Mouse (Mus musculus) right cerebral cortex, postnatal 14 days (tissue): ENCODE measurements around the gene Cspg5.

Experiments used
- DNase-seq: peaks from one replicate; pipeline ENCODE4 v3.0.0; 2022

Gene Cspg5

DNA sequence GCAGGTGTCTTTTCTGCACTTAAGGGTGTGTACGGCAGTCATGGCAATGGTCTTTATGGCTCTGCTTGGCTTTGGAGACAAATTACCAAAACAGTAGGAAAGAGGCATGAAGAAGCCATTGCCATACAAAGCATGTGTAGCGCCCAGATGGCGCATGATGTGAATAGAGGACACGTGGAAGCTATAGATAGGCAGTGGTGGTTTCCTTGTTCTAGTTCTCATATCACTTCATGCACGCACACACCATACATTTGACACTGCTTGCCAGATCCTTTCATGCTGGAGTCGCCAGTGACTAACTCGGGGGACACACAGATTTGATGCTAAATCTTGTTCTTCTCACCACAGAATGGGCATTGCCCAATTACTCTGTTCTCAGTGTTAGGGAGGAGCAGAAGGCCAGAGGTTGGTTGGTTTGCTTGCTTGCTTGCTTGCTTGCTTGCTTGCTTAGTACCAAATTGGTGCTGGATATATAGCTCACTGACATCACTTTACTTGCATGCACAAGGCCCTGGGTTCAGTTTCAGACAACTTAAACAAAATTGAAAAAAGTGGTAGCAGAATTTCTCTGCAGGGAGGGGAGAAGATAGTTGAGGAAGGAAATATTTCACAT lies at the start of gene Cspg5:
Gene Cspg5 (plus strand): TSS at position 563 of the 613 bp plus-strand sequence.
- DNase-seq = no peak

GRCm38 (mm10) chr9:110199870-110200269 lies 43.7 kb upstream of the Cspg5 start:
- no peak for DNase-seq

GRCm38 (mm10) chr9:110205526-110206404 lies 37.8 kb upstream of the Cspg5 start:
- DNase-seq = peak; percentile 26

GRCm38 (mm10) chr9:110206437-110206836 lies 37.1 kb upstream of the Cspg5 start:
- no peak for DNase-seq

DNA sequence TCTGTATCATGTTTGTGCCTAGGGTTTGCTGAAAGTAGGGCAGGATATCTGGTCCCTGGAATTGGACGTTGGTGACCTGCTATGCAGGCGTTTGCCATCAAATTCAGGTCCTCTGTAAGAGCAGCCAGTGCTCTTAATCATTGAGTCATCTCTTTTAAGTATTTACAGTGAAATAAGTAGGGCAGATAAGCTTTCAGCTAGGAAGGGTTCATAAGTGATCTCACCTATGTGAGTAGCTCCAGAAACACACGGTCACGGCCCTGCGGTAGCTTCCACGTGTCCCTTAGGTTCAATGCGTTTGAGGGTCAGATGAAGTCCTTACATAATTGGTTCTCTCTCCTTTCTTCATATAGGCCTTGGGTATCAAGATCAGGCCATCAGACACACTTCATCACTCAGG lies 35.3 kb upstream of the Cspg5 start:
- DNase-seq = no peak

DNA sequence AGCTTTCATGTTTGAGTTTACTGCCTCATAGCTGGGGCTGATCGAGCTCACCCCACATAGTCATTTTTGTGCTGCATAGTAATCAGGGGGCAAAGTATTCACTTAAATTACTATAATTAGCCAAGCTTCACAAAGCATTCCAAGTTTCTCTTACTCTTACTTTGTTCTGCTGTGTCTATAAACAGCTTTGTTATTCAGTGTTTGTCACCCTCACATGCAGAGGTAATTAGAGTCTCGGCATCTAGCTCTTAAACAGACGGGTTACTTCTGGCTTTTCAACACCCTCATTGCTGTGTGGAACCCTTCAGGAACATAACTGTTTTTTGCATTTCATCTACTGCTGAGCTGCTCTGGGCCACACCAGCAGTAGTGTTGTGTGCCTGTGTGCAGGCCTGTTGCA lies 34.6 kb upstream of the Cspg5 start:
- no peak for DNase-seq

DNA sequence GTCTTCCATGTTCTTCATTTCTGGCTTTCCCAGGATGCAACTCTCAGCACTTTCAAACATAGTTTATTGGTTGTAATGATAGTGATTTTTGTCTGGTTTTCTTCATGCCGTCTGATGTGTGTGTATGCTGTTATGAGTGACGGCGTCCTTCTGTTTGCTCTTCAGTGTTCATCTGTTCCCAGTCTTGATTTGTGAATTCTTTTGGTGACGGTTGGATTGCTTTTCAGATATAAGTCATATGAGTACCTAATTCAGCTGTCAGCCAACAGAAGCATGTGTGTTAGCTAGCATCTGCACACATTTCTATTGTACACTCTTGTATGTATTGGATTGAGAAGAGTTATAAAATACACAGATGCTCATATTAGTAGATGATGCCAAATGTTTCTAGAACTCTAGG lies 19.3 kb upstream of the Cspg5 start:
- no peak for DNase-seq

DNA sequence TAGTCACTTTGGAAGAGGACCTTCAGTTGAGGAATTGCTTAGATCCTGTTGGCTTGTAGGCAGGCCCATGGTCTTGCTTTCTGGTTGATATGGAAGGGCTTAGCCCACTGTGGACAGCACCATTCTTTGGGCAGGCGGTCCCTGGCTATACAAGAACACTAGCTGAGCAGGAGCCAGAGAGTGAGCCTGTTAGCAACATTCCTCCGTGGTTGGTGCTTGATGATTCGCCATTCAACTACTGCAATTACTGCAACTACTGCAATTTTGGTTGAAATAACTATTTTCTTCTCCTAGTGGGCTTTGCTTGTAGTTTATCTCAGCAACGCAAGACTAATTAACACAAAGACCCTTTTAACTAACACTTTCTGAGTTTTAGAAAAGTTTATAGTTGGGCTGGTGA lies 17.4 kb upstream of the Cspg5 start:
- no peak for DNase-seq

GRCm38 (mm10) chr9:110228671-110229070 lies 14.9 kb upstream of the Cspg5 start:
- no peak for DNase-seq

DNA sequence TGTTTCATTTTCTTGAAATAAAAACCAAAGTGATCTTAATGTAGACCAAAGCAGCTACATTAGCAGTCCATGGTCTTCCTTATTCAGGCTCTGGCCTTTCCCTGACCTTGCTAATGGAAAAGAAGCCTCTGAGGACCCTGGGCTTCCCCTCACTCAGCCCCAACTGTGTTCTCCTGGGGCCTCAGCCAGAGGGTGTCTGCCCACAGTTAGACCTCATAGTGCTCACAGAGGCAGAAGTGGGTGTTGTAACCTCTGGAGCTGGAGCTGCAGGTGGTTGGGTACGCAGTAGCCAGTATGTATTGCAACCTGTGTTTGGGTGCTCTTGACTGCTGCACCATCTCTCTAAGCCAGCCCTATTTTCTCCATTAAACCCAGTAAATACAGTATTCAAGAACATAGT lies 14.5 kb upstream of the Cspg5 start:
- no peak for DNase-seq

- no peak for DNase-seq
Observed at GRCm38 (mm10) chr9:110229566-110230248, 13.9 kb upstream of the Cspg5 start.

DNA sequence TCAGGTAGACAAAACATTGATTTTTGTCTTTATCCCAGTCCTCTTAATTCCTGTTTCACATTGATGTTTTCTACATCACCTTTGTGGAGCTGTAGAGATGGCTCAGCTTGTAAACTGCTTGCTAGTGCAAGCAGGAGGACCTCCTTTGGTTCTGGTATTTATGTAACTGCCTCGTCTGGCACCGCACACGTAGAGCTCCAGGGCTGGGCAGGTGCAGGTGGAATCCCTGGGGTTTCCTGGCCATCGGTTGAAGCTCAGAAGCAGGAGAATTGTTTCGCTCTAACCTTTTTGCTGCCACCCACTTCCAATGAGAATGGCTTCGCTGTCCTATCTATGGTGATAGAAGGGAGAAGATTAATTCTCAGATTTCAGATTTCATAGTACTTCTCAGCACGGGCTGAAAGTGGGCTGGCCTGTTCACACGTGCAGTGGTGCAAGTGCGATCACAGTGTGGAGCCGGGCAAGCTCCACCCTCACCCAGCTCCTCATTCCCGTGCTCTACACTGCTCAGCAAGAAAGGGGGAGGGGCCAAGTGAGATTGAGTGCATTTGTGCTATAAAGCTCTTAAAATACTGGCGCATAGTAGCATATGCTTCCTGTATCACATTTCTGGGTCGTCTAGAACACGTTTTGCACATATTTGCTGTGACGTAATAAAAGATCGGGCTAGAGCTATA lies 13.1 kb upstream of the Cspg5 start:
- no peak for DNase-seq

DNA sequence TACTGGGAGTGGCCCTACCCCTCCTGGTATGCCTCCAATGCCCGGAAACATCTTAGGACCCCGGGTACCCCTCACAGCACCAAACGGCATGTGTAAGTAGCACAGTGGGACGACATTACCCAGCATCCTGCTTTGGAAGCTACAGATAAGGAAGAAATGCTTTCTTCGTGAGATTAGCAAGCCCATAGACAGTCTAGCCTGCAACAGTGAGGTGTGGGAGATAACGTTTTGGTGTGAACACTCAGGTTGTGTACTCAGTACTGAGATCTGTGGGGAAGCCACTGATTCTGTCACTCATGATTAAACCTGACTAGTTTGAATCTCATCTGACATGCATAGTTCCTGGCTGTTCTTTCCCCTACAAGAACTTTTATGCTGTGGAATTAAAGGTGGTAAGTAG lies 8.6 kb upstream of the Cspg5 start:
- no peak for DNase-seq

DNA sequence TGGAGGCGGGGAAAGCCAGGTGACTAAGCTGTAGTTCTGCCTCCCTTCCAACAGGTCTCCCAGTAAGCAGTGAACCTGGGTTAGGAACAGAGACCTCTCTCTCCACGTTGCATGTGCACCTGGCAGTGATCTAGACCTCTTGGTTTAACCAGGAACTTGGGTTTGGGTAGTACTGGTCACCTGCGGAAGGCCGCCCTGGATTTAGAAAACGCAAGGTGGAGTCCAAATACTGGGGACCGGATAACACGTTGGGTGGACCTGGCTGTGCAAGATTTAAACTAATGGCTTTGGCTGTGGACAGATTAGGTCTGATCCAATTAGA lies 945 bp downstream of the Cspg5 start:
- no peak for DNase-seq

- DNase-seq = peak; percentile 80
Observed at GRCm38 (mm10) chr9:110244889-110245589, 1.5 kb downstream of the Cspg5 start.

DNA sequence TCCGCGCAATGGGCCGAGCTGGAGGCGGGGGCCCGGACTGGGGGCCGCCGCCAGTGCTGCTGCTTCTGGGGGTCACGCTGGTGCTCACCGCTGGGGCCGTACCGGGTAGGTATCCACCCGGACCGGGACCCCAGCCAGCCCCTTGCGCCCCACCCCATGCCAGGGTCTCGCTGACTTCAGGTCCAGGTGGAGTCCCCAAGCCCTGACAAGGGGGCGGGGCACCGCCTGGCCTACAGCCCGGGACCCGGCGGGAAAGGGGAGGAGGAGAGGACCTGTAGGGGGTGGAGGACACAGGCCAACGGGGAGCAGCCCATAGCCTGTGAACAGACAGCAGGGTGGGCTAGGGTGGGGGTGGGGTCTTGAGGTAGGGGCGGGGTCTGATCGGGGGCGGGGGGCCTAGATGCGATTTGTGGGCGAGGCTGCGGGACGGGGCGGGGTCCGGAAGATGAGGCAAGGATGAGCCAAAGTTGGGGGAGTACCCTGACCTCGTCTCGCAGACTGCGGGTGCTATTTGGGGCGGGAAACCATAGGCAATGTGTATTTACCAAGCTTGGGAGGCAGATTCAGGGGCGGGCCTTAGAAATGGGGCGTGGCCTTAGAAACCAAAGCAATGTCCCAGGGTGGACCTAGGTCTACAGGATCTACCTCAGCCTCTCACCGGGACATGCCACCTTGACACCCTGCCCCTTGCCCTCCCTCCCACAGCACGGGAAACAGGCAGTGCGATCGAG lies 2.2 kb downstream of the Cspg5 start:
- peak; percentile 70 for DNase-seq

DNA sequence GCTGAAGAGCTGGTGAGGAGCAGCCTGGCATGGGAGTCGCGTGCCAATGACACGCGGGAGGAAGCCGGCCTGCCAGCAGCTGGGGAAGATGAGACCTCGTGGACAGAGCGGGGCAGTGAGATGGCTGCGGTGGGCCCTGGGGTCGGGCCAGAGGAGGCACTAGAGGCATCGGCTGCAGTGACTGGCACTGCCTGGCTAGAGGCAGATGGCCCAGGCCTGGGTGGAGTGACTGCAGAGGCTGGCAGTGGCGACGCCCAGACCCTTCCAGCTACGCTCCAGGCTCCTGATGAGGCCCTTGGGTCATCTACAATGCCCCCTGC lies 2.7 kb downstream of the Cspg5 start:
- DNase-seq = no peak

- no peak for DNase-seq
Observed at GRCm38 (mm10) chr9:110247049-110247448, 3.5 kb downstream of the Cspg5 start.

DNA sequence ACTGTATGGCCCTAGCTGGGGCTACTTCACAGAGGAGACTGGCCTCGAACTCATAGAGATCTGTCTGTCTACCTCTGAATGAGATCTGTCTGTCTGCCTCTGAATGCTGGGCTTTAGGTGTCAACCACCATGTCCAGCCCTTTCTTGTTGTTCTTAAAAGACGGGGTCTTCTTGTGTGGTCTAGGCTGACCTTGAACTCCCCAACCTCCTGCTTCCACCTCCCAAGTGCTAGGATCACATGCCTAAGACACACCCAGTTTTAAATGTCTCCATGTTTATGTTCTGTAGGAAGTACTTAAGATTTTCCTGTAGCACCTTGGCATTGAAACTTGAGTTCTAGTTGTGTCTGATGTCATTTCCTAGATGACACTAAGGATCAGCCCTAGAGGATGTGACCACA lies 5.3 kb downstream of the Cspg5 start:
- DNase-seq = no peak

GRCm38 (mm10) chr9:110249823-110250543 lies 6.4 kb downstream of the Cspg5 start:
- DNase-seq = peak; percentile 30

GRCm38 (mm10) chr9:110250776-110251175 lies 7.2 kb downstream of the Cspg5 start:
- no peak for DNase-seq
